Mouse (Mus musculus) brain, embryonic 14.5 days (tissue): Measurements from ENCODE around the gene Fam104a. TPM values are rescaled to one million over a fixed set of nuclear protein-coding genes. Genes with fewer than 3 reads are reported as not detected.
"Not testable (repeated sequence)": the region's sequence is repeated elsewhere in the genome, so short reads cannot be mapped to it uniquely, and the experiment has no call there.

Experiments used
- DNase-seq: peaks from one replicate; pipeline ENCODE4 v3.0.0-alpha.2; 2011; ENCODE audit warnings: low read depth
- CTCF ChIP-seq: fragments of 200-500 bp; IDR thresholded peaks from 2 replicates; pipeline ENCODE4 v1.5.1; 2012; ENCODE audit warnings: inconsistent platforms, mild to moderate bottlenecking, moderate library complexity, borderline replicate concordance; ENCODE audit not compliant: insufficient read depth, insufficient read length; ENCODE audit errors: extremely low read depth
- POLR2A ChIP-seq: fragments of 200-500 bp; IDR thresholded peaks from 2 replicates; pipeline ENCODE4 v1.6.1; 2012; ENCODE audit warnings: mild to moderate bottlenecking, inconsistent platforms, borderline replicate concordance; ENCODE audit not compliant: poor library complexity, insufficient read depth, insufficient read length, severe bottlenecking; ENCODE audit errors: extremely low read depth
- polyA plus RNA-seq: library from polyadenylated mRNA; depleted of rRNA; stranded (reverse); fragments of >200 nt; gene quantifications from 2 replicates; pipeline ENCODE4 v1.2.3, GENCODE M21; 2012

The Fam104a gene
- polyA plus RNA-seq, 1 experiment = 30.2 TPM

DNA sequence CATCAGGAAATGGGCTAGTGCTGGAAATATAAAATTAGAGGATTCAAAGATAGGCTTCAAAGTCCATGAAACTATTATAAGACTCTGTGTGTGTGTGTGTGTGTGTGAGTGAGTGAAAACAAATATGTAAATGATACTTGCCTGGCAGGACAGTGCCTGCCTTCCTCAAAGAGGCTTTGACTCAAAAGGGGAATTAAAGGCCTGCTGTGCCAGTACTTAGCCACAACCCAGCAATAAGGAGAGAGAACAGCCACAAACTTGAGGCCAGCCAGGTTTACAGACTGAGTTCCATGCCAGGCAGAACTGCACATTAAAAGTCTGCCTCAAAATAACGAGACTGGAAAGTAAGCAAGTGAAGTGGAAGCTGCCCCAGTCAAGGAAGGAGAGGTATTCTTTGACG lies 7.1 kb downstream of the Fam104a start:
- peak; percentile 23 for DNase-seq

GRCm38 (mm10) chr11:113674595-113674994 lies 9.4 kb downstream of the Fam104a start:
- DNase-seq = no peak
- TF ChIP-seq CTCF (no peak), POLR2A (no peak)

More for the DNA sequence above, 7.1 kb downstream of the Fam104a start:
- no peak for TF ChIP-seq CTCF
- TF ChIP-seq POLR2A = no peak

DNA sequence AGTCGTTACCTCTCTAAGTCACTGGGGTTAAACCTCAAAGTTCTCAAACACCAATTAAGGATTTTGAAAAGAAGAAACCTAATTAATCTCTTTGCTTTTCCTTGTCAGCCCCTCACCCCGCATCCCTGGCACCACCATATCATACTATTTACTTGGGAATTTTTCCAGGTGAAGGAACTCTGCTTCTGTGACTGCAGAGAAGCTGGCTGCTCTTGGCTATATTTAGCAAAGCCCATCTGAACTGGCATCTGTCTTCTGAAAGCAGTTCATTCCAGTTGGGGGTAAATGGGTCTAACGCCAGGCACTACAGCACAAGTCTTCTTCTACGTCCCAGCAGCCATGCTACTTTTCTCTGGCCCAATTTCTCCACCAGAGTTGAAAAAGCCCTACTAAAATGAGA lies 10.3 kb downstream of the Fam104a start:
- no peak for TF ChIP-seq CTCF
- TF ChIP-seq POLR2A = no peak
- DNase-seq = peak; percentile 60

DNA sequence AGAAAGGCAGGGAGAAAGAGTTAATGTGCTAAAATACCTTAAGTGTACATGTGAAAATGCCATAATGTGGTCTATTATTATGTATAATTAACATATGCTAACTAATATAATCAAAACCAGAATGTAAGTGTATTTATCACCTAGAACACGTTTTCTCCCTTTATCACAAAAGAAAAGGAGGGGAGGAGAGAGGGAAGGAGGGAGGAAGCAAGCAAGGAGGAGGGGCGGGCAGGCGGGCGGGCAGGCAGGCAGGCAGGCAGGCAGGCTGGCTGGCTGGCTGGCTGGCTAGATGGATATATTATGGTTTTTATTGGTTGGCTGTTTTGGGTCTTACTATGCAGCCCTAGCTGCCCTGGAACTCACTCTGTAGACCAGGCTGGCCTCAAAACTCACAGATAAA lies 14.2 kb downstream of the Fam104a start:
- TF ChIP-seq POLR2A (no peak), CTCF (no peak)
- no peak for DNase-seq

DNA sequence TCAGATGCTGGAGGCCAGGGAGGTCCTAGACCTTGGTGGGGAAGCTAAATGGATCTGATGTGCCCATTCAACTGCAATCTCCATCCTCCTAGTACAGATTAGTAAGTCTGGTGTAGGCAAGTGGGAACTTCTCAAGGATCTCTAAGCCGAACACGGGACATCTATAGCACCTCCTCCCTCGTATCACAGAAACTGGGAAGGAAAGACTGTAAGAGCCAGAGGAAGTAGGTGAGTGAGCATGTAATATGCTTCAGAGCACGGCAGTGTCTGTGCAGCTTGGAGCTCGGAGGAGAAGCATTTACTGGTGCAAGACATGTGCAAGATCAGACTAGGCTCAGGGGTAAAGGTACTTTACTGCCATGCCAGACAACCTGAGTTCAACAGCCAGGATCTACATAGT lies 15.1 kb downstream of the Fam104a start:
- DNase-seq = no peak
- TF ChIP-seq CTCF = no peak
- TF ChIP-seq POLR2A = no peak

DNA sequence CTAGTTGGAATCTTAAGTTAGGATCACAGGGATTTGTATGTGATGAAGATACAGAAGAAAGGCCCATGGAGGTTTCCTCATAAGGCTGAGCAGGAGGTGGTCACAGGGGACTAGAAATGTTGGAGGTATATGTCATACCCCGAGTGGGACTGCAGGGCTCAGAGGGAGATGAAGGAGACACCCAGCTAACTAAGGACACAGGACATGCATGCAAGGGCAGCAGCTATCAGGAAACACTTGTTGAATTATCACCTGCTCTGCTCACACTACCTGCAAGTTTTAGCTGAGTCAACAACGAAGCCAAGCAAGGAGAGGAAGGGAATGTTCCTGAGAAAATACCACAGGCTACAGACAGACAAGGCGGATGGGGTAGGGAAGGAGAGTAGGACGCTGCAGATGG lies 16.3 kb downstream of the Fam104a start:
- TF ChIP-seq POLR2A (no peak), CTCF (no peak)
- no peak for DNase-seq

DNA sequence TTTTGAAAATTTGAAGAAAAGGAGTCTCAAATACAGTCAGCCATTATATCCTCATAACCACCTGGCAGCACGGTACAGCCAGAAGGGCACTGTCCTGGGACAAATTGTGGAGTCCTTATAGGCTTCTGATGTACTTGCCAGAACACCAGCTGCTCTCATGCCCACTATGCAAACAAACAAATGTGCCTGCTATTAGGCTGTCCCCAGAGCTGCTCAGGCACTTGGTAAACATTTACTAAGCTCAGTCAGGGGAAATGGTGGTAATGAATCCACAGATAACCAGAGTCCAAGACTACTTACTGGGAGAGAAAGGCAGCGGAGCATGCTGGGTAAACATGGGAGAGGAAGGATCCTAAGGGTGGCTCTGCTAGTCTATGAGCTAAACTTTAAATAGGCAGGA lies 16.8 kb downstream of the Fam104a start:
- peak; percentile 69 for DNase-seq
- no peak for TF ChIP-seq CTCF
- TF ChIP-seq POLR2A = no peak

DNA sequence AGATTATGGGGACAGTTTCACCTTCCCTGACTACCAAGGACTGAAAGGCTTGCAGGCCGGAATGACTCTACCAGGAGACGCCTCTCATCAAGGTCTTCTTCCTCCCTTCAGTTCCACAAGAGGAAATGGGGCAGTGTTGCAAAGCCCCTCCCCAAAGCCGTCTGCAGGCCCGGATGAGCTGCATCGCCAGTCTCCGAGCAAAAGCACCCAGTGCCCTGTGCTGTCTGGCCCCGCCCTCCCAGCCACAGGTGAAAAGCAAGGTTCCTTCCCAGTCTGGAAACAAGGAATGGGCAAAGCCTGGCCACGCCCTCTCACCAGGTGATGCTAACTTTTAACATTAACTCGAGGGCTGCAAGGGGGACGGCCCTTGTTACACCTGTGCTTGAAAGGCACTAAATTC lies 17.3 kb downstream of the Fam104a start:
- TF ChIP-seq CTCF (no peak), POLR2A (no peak)
- DNase-seq = no peak

DNA sequence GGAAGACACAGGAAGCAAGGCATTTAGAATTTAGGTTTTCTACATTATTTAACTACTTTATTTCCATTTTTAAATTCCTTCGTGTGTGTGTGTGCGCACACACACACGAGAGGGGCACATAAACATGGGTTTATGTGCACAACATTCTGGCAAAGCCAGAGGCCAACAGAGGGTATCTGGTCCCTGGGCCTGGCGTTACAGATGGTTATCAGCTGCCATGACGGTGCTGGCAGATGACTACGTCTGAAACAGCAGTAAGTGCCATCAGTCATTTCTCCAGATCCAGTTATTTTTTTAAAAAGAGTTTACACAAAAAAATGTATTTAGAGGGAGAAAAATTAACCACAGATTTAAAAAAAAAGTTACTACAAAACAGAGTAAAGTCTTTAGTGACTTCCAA lies 17.8 kb downstream of the Fam104a start:
- peak; percentile 27 for DNase-seq

DNA sequence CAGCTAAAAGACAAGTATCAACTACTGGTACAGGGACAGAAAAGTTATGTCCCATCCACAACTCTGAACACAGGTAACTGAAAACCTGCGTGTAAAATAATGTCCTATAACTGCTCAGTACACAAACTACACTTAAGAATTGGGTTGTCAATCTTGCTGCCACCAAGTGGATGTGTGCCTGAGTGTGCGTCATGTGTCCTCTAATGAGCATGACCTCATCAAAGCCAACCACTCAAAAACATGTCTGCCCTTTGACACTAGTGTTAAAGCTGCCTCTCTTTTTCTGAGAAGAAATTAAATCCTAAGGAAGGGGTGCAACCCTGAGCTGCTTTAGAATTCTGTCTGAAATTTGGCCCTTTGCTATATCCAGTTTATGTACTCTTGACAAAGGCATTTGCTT lies 19.7 kb downstream of the Fam104a start:
- no peak for TF ChIP-seq CTCF
- TF ChIP-seq POLR2A = no peak
- no peak for DNase-seq

More for the DNA sequence above, 17.8 kb downstream of the Fam104a start:
- TF ChIP-seq POLR2A = no peak

- no peak for DNase-seq
- TF ChIP-seq POLR2A (no peak), CTCF (no peak)
These were observed 22.1 kb downstream of the Fam104a start for GRCm38 (mm10) chr11:113661835-113662351.

DNA sequence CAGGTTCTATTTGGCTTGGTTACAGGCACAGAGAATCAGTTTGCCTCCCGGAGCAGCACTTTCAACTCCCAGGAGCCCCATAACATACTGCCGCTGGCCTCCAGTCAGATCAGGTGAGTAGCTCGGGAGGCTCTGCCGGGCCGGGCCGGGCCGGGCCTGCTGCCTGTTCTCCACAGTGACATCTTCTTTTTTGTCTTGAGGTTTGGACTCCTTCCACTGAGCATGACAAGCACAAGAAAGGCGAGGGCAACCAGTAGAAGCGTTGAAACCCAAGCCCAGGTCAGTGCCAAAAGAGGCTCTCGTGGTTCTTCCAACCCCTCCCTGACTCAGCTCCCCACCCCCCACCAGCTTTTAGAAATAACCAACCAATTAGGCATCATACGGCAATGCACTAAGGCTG lies 23.0 kb downstream of the Fam104a start:
- DNase-seq = no peak
- TF ChIP-seq POLR2A (no peak), CTCF (no peak)

DNA sequence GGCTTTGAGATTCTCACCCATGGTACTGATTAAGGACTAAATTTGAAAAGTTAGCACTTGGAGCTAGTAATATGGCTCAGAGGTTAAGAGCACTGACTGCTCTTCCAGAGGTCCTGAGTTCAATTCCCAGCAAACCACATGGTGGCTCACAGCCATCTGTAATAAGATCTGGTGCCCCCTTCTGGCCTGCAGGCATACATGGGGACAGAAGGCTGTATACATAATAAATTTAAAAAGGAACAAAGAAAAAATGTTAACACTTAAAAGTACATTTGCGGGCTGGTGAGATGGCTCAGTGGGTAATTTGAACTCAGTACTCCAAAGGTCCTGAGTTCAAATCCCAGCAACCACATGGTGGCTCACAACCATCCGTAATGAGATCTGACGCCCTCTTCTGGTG lies 23.7 kb downstream of the Fam104a start:
- not testable (repeated sequence) for DNase-seq
